Mouse (Mus musculus) cortical plate, adult 2 months (tissue): ENCODE data around the gene Ift22. TPM values are rescaled to one million over a fixed set of nuclear protein-coding genes. Genes with fewer than 3 reads are reported as not detected.

Source experiments
- H3K27ac ChIP-seq: fragments of 200-500 bp; 2 replicates; pipeline ENCODE4 v1.5.1; 2012; ENCODE audit warnings: low read length, control low read depth, inconsistent platforms; ENCODE audit not compliant: insufficient read depth
- H3K4me1 ChIP-seq: fragments of 200-500 bp; 2 replicates; pipeline ENCODE4 v1.6.1; 2011; ENCODE audit warnings: low read length; ENCODE audit not compliant: control insufficient read depth, insufficient read depth
- H3K4me3 ChIP-seq: fragments of 200-500 bp; 2 replicates; pipeline ENCODE4 v1.5.1; 2011; ENCODE audit warnings: mild to moderate bottlenecking, low read length, control low read depth; ENCODE audit not compliant: insufficient read depth
- CTCF ChIP-seq: fragments of 200-500 bp; IDR thresholded peaks from 2 replicates; pipeline ENCODE4 v1.5.1; 2011; ENCODE audit warnings: mild to moderate bottlenecking, control low read depth, low read length; ENCODE audit not compliant: insufficient read depth; ENCODE audit errors: extremely low read depth
- POLR2A ChIP-seq: fragments of 200-500 bp; IDR thresholded peaks from 2 replicates; pipeline ENCODE4 v1.6.1; 2011; ENCODE audit warnings: mild to moderate bottlenecking, low read length, control low read depth; ENCODE audit not compliant: insufficient read depth; ENCODE audit errors: extremely low read depth
- polyA plus RNA-seq: library from polyadenylated mRNA; depleted of rRNA; stranded (reverse); fragments of >200 nt; gene quantifications from 2 replicates; pipeline ENCODE4 v1.2.3, GENCODE M21; 2012

Gene Ift22
- polyA plus RNA-seq, 1 experiment = 79.9 TPM

DNA sequence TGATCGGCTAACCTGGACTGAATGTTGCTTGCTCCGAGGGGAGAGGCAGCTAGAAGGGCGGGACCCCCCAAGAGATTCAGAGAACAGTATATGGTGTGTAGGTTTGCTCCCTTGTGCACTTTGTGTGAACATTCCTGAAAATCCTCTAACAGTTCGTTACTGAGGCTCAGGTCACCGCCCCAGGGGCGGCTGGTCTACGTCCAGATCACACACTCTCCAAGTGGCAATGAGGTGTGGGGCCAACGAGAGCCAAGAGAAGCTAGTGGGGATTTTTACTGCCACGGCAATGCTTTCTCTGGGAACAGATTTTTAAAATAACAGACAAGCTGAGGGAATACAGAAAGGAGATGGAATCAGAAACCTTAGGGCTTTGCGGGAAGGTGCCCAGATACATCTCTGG, 33.7 kb upstream of the Ift22 start:
- Histone ChIP-seq H3K27ac (no peak overlapping the region), H3K4me1 (no peaks in the 10 kb centered on the region), H3K4me3 (no peak overlapping the region)
- TF ChIP-seq POLR2A (no peak), CTCF (no peak)

GRCm38 (mm10) chr5:136880101-136880500, 27.8 kb upstream of the Ift22 start:
- H3K4me3 ChIP-seq = no peak overlapping the region
- no peak overlapping the region for H3K27ac ChIP-seq
- TF ChIP-seq CTCF (no peak), POLR2A (no peak)
- H3K4me1 ChIP-seq = no peaks in the 10 kb centered on the region

DNA sequence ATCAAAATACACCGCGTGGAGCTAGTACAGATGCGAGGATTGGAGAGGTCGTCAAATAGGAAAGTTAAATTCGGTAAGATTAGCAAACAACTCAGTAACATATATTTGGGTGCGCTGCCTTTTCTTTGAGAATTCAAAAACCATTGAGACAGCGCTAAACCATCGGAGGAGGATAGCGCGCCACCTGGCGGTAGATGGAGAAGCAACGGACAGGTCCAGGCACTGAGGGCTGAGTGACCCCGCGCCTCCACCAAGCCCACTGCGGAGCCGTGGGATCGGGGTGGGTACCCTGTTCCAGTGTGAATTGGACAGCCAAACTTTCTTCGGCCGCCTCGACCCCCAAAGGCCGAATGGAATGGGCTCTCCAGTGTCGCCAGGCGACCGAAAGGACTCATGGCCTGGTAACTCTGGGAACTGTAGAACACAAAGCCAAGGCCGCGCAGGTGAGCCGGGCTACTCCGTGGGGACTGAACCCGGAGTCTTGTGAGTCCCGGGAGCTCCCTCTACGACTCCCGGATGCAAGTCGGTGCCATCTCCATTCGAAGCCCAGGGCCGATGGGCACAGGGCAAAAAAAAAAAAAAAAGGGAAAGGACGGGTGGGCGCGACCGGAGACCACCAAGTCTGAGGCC, 26.5 kb upstream of the Ift22 start:
- TF ChIP-seq POLR2A (no peak), CTCF (peak; percentile 79)
- Histone ChIP-seq H3K4me3 (peak overlapping the region; percentile 40), H3K4me1 (no peaks in the 10 kb centered on the region), H3K27ac (no peak overlapping the region)

GRCm38 (mm10) chr5:136882055-136882787, 25.7 kb upstream of the Ift22 start:
- Histone ChIP-seq H3K27ac (no peak overlapping the region), H3K4me3 (peak overlapping the region; percentile 40), H3K4me1 (no peaks in the 10 kb centered on the region)
- no peak for TF ChIP-seq POLR2A
- no peak for TF ChIP-seq CTCF

- H3K4me1 ChIP-seq = no peaks in the 10 kb centered on the region
- peak within 1 kb of the TSS; percentile 40 for H3K4me3 ChIP-seq
- TF ChIP-seq CTCF (no peak), POLR2A (no peak)
- no peak within 1 kb of the TSS for H3K27ac ChIP-seq
Measured at GRCm38 (mm10) chr5:136882788-136883439, 25.0 kb upstream of the Ift22 start, which contains the start of gene Col26a1. TSS of gene Col26a1 (minus strand) at chr5:136883209.

DNA sequence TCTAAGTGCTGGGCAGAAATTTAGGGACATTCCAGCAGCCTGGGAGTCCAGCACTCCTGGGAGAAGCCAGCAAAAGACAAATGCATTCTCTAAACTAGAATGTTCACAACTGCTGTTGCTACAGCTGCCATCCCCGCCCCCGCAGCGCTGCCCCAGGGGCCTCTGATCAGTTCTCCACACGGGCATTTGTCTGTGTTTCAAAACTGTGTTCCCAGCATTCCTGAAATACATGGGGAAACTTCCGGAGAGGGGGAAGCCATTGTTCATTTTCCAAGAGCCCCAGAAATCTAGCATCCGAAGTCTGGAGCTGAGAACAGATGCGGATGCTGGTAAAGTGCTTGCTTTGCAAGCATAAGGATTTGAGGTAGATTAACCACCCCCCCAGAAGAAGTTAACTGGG, 21.0 kb upstream of the Ift22 start:
- Histone ChIP-seq H3K4me3 (no peak overlapping the region), H3K27ac (no peak overlapping the region), H3K4me1 (no peaks in the 10 kb centered on the region)
- TF ChIP-seq CTCF (no peak), POLR2A (no peak)

DNA sequence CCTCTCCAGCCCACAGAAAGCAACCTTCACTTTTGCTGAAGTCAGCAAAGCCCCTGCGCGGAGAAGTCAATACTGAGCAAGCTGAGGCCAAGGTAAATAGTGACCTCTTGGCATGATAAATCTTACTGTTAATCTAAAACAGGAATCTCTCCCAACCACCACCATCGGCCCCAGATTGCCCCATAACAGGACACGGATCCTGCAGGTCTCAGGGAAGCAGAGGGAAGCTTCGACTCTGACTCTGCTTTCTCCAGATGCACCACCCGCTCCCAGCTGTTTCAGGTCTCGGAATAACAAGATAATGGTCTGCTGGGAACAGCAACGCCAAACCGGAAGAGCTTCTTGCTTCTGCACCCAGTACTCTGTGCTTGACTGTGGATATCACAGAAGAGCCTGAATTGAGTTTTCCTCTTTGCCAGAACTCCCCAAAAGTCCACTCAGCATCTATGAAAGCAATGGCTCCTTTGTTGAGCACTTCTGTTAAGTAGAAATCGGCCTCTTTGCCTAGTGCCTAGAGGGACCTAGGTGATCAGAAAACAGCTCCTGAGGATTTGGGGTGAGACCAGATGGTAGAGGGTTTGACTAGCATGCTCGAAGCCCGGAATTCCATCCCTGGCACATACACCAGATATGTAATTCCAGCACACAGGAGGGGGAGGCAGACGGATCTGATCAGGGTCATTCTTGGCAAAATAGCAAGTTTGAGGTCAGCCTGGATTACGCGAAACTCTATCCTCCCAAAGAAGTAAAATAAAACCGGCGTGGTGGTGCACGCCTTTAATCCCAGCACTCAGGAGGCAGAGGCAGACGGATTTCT, 19.2 kb upstream of the Ift22 start:
- TF ChIP-seq POLR2A (no peak), CTCF (no peak)

GRCm38 (mm10) chr5:136894840-136895528, 13.0 kb upstream of the Ift22 start:
- Histone ChIP-seq H3K27ac (no peak overlapping the region), H3K4me3 (no peak overlapping the region), H3K4me1 (no peaks in the 10 kb centered on the region)
- TF ChIP-seq CTCF = no peak
- no peak for TF ChIP-seq POLR2A

More for the DNA sequence above, 19.2 kb upstream of the Ift22 start:
- H3K27ac ChIP-seq = no peak overlapping the region
- H3K4me3 ChIP-seq = no peak overlapping the region
- H3K4me1 ChIP-seq = no peaks in the 10 kb centered on the region
